Mouse (Mus musculus): ENCODE data around the gene Galm.

DNA sequence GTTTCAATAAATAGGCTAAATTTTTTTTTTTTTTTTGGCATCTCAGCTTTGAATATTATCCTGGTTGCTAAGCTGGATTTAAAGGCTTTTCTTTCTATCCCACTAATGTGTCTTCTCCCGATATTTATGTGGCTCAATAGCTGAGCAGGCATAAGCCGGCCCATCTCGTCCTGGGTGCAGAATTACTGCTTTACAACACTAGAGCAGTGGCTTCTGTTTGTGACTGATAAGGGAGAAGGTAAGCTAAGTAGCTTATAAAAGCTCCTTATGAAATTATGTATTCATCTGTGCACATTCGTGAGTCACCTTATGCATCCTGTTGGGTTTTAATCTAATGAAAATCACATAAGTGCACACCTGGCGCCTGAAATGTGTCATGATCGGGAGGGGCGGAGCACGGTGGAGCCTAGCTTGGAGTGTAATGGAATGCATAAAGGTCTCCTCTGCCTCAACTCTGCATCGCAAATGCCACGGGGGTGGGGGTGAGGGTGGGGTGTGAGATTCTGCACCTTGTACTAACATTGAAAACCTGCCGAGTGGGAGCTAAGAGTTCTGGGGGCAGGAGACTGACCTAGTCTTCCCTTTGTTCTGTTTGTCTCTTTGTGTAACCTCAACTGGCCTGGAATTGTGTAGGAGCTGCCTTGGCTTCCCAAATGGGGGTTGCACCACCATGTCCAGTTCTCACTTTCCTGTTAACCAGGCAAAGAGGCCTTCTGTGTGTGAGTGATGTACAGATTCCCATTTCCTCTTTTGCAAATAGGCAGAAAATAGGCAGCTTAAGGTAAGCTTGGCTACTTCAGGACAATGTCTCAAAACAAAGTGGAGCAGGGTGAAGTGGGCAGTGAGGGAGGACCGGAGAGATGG is 25.7 kb downstream of the Galm start:
- TF ChIP-seq CTCF (IDR thresholded peaks at IDR 0.05; ENCODE audit: borderline replicate concordance, control insufficient read depth, extremely low read depth, insufficient read depth, low read length, poor library complexity) (no peak), POLR2A (IDR thresholded peaks at IDR 0.05; ENCODE audit: control insufficient read depth, extremely low read depth, insufficient read depth, low read length, poor library complexity) (no peak)
